Mouse (Mus musculus): ENCODE results near the gene Fahd1. TPM values are rescaled to one million over a fixed set of nuclear protein-coding genes. Genes with fewer than 3 reads are reported as not detected.
A peak's percentile ranks its signal among the peaks of the same experiment; 100 is the strongest.

The Fahd1 gene
- 10 to 100 TPM; 26.4 to 36.0 (median 32.1) TPM for total RNA-seq (2022)

GRCm38 (mm10) chr17:24850065-24850772 is at the start of gene Fahd1:
Gene Fahd1, minus strand, starts transcription at chr17:24850364.
- DNase-seq: peak; percentile 97

DNA sequence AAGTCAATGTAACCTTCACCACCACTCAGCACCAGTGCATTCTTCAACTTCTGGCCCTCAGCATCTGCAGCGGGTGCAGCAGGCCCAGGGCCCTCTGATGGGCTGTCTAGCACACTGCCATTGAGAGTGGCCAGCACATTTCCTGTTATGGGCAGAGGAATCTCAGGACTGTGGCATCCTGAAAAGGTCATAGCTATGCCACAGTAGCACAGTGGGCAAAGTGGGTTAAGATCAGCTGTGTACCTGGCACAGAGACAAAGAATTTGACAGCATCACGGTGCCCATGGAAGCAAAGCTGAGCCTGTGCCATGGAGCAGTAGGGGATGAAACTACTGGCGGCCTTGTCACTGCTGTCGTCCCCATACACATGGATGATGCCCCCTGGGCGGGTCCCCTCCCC is 49.0 kb upstream of the Fahd1 start:
- DNase-seq: no peak

GRCm38 (mm10) chr17:24898041-24898854 is 48.1 kb upstream of the Fahd1 start:
- DNase-seq: no peak

GRCm38 (mm10) chr17:24897600-24897999 is 47.4 kb upstream of the Fahd1 start:
- DNase-seq: no peak

- no peak for DNase-seq
These were observed 46.8 kb upstream of the Fahd1 start for GRCm38 (mm10) chr17:24896993-24897269.

DNA sequence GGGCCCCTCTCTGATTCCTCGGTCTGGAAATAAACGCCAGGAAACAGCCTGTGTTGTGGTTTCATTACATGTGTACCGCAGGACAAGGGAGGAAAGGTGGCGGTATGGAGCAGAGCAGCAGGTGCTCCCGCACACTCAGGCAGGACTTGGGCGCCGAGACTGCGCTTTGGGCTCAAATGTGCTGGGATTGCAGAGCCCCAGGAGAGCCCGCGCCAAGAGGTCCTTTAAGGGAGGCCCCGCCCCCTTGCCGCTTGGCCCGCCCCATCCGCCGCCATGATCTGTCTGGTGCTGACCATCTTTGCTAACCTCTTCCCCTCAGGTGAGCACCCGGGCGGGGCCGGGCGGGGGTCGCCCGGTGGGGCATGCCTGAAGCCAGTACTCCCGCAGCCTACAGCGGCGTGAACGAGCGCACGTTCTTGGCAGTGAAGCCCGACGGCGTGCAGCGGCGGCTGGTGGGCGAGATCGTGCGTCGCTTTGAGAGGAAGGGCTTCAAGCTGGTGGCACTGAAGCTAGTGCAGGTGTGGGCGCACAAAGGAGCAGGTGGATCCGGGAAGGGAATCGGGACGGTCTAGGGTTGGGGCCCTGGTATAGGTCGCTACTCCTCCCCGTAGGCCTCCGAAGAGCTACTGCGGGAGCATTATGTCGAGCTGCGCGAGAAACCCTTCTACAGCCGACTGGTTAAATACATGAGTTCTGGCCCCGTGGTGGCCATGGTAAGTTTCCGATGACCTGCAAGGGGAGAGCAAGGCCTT is 46.3 kb upstream of the Fahd1 start, which contains the start of gene Nme3:
Nme3 (plus strand) TSS at position 260 of the 752 bp plus-strand sequence.
- peak; percentile 73 for DNase-seq

- peak; percentile 81 for DNase-seq
These were observed 45.5 kb upstream of the Fahd1 start for GRCm38 (mm10) chr17:24895571-24896240.

GRCm38 (mm10) chr17:24894995-24895547 is 44.9 kb upstream of the Fahd1 start, which contains the start of the genes Eme2 and Mrps34:
Gene Eme2, minus strand, starts transcription at chr17:24895087.
Gene Mrps34, plus strand, starts transcription at chr17:24895116.
- DNase-seq: peak; percentile 81

GRCm38 (mm10) chr17:24894061-24894994 is 44.2 kb upstream of the Fahd1 start:
- no peak for DNase-seq

DNA sequence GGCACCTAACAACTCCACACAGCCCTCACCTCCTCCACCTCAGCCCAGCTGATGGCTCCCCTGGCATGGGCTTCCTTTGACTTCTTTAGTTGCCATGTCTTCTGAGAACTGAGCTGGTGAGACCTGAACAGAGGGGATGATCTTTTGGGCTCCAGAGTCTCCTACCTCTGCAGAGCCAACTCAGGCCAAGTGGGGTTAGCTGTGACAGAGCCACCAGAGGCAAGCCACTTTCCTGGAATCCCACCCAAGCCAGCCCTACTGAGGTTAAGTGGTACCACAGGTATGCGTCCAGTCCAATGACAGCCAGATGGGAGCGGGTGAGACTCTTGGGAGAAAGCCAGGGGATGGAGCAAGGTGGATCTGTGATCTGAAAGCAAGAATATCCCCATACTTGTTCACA is 43.1 kb upstream of the Fahd1 start:
- DNase-seq: no peak

DNA sequence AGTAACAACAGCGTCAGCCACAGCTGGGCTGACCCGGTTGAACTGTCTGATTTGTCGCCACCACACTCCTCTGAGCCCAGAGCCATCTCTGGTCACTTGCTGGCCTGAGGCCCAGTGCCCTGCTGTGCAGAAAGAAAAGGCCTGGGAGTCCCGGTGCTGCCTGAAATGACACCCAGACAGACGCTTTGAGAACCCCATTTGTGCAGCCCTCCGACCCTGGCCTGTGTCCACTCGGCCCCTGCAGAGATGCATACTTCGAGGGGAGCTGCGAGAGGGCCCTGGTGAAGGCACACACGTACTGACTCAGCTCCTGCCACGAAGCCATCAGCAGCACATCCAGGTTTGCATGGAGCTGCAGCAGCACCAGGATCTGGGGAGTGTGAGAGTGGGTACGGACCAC is 42.6 kb upstream of the Fahd1 start:
- DNase-seq: no peak

DNA sequence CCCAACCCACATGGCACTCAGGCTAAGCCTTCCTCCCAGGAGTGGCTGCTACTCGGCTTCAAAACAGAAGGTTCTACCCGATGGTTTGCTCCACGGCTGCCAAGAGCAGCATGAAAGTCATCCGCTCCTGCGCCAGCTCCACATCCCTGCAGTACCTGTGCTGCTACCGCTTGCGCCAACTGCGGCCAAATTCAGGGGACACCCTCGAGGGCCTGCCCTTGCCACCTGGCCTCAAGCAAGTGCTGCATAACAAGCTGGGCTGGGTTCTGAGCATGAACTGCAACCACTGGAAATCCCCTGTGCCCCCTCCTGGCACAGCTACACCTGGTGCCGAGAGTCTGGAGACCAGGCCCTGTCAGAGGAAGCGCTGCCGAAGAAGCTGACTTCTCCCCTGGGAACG is 41.2 kb upstream of the Fahd1 start:
- no peak for DNase-seq

- no peak for DNase-seq
These were observed 40.3 kb upstream of the Fahd1 start for GRCm38 (mm10) chr17:24890151-24891092.

DNA sequence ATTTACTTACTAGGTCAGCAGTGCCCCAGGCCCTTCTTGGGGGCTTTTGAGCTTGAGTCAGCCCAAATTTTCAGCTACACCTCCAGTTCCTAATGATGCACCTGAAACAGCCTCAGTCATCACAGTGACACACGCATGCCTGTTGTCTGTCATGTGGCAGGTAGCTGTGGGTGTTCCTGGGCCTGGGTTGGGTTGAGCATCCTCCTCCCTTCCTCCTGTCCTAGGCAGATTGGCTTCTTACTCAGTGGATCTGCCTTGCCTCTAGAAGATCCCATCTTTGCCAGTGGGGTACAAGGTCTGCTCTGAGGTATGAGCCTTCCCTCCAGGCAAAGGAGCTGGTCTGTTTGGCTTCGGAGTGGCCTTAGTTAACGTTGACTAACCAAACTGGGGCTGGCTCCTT is 38.7 kb upstream of the Fahd1 start:
- no peak for DNase-seq

- no peak for DNase-seq
These were observed 37.3 kb upstream of the Fahd1 start for GRCm38 (mm10) chr17:24887291-24888080.

- no peak for DNase-seq
These were observed 36.7 kb upstream of the Fahd1 start for GRCm38 (mm10) chr17:24886932-24887271.

DNA sequence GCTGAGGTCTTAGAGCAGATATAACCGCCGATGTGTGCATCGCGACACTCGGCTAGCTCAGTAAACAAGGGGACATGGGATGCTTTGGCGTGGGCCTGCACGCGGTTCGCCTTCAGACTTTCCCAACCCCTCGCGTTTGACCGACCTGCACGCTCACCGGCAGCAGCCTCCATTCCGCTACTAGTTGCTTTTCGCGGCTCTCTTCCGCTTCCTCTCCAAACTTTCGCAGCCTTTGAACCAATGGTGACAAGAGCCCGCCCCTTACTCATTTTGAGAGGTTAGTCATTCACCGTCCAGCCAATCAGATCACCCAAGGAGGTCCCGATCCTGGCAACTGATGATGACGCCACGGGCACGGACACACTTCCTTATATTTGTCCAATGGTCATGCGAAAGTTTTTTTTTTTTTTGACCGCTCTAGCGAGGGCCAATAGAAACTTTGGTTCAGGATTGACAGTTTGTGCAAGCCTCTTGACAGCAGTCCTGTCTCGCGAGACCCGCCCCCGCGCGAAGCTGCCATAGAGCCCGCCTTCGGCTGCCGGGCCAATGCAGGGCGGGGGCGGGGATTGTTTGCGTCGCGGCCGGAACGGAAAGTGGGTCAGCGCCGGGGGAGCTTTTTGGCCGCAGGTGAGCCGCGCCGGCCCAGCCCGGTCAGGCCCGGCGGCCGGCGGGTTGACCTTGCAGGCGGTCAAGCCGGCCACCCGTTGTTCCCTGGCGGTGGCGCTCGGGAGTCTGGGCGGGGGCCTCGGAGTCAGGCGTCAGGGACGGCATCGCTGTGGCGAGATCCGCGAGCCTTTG is 36.2 kb upstream of the Fahd1 start, which contains the start of the genes Nubp2 and Spsb3:
Nubp2 (minus strand) TSS at position 216 of the 798 bp plus-strand sequence.
Spsb3 (plus strand) TSS at position 510 of the 798 bp plus-strand sequence.
- peak; percentile 99 for DNase-seq

All from adrenal gland, adult 8-10 months (tissue).